Mouse (Mus musculus): ENCODE results near the gene Olfr653.

GRCm38 (mm10) chr7:104613655-104614054 lies 36.5 kb downstream of the Olfr653 start, which contains the start of gene Olfr656:
- TF ChIP-seq CTCF (IDR thresholded peaks at IDR 0.05; ENCODE audit: borderline replicate concordance, control insufficient read depth, extremely low read depth, insufficient read depth, low read length, poor library complexity) (no peak), POLR2A (IDR thresholded peaks at IDR 0.05; ENCODE audit: control insufficient read depth, extremely low read depth, insufficient read depth, low read length, poor library complexity) (no peak)
